Mouse (Mus musculus): ENCODE measurements around the gene Gm5965. TPM values are rescaled to one million over a fixed set of nuclear protein-coding genes. Genes with fewer than 3 reads are reported as not detected.

Gene Gm5965
- polyA plus RNA-seq (2015; fragmentation: Illumina TruSeq; extraction: RNeasy Lipid Tissue Mini Kit (QIAGEN cat#74804); ENCODE audit: insufficient read depth, low replicate concordance): not detected

DNA sequence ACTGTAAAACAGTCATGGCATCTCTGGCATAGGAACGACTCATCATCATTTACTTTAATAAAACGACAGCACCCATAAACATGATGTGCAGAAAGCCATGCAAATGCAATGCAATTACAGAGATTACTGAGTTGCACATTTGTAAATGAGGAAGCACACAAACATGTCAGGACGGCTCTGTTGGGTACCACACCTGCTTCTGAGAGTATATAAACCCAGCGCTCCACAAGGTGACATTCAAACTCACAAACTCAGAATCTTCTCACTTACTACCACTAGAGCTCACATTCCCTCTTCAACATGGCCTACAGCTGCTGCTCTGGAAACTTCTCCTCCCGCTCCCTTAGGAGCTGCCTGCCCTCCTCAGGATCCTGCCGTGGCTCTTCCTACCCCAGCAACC, at the start of gene Gm5965:
Gm5965 (plus strand) TSS at position 301 of the 400 bp plus-strand sequence.

GRCm38 (mm10) chr16:88728812-88729275, 48.9 kb upstream of the Gm5965 start, which contains the start of gene Krtap13-1:
Krtap13-1 (plus strand) TSS chr16:88728862.

GRCm38 (mm10) chr16:88751535-88751934, 26.2 kb upstream of the Gm5965 start, which contains the start of gene Krtap13:
Krtap13 (minus strand) TSS chr16:88751635.

DNA sequence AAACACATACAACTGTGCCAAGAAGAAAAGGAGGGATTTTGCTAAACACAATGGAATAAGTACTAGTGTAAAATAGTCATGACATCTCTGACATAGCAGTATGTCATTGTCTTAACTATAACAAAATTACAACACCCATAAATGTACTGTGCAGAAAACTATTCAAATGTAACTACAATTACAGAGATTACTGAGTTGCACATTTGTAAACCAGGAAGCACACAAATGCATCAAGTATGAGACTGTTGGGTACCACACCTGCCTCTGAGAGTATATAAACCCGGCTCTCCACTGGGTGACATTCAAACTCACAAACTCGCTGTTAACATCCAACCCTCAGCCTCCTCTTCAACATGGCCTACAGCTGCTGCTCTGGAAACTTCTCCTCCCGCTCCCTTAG, 19.1 kb upstream of the Gm5965 start, which contains the start of gene 2310034C09Rik:
2310034C09Rik (plus strand) TSS at position 301 of the 400 bp plus-strand sequence.

DNA sequence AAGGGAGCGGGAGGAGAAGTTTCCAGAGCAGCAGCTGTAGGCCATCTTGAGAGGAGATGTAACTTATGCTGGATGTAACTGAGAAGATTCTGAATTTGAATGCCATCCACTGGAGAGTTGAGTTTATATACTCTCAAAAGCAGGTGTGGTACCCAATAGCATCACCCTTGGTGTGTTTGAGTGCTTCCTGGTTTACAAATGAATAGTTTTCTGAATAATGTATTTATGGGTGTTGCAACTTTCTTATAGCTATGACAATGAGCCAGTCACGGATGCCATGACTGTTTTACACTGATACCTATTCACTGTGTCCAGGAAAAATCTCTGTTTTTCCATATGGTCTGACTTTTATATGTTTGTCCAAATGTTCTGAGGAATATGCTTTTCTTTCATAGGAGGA, 3.6 kb upstream of the Gm5965 start, which contains the start of gene 2310057N15Rik:
2310057N15Rik (minus strand) TSS at position 101 of the 400 bp plus-strand sequence.

DNA sequence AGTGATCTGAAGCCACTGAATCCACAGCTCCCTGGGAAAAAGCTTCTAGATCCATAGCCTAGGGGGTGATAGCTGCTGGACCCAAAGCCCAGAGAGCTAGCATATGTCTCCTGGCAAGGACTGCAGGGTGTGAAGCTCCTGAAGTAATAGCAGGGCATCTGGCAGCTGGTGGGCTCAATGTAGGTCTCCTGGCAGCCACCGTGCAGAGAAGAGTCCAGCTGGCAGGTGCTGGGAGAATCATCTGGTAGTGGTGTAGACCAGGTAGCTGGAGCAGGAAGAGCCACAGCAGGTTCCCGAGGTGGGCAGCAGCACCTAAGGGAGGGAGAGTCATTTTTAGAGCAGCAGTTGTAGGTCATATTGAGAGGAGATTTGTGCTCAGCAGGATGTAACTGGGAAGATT, 34.1 kb downstream of the Gm5965 start, which contains the start of gene Gm20741:
Gm20741 (minus strand) TSS at position 394 of the 400 bp plus-strand sequence.

DNA sequence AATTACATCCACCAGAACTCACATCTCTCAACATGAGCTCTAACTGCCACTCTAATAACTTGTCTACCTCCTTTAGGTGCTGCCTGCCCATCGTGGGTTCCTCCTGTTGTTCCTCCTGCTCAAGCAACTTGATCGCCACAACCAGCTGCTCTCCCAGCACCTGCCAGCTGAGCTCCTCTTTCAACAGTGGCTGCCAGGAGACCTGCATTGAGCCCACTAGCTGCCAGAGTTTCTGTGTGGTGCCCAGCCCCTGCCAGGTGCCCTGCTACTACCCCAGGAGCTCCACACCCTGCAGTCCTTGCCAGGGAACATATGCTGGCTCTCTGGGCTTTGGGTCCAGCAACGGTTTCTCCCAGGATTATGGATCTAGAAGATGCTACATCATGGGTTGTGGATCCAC, 42.4 kb downstream of the Gm5965 start, which contains the start of gene Krtap15:
Krtap15 (plus strand) TSS at position 150 of the 400 bp plus-strand sequence.

DNA sequence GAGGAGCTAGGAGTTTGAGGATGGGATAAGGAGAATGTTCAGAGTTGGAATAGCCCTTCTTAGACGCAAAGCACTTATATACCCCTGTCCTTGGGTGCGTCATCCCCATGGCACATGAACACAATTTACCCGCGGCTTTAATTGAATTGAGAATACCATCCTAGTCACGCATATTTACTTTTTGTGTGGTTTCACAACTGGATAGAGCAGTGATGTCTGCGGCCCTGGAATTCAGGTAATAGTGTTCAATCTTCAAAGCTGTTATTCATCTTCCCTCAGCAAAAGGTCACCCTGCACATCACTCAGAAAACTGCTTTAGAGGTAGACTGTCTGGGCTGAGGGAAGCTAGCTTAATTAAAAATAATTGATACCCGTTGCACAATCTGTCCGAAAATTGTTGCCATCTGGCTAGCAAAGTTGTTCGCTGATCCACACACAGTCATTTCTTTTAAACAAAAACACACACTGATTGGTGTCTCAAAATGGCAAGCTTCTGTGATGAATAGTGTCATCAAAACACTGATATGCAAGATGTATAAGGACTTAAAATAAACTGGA, 48.5 kb downstream of the Gm5965 start, which contains the start of gene Krtap14:
Krtap14 (minus strand) TSS at position 51 of the 558 bp plus-strand sequence.

Other genes starting within 250 kb of the Gm5965 start
- not detected for gene Cldn8, start 214.7 kb upstream of the Gm5965 start, polyA plus RNA-seq (2015; fragmentation: Illumina TruSeq; extraction: RNeasy Lipid Tissue Mini Kit (QIAGEN cat#74804); ENCODE audit: insufficient read depth, low replicate concordance)
- not detected for gene Krtap24-1, start 165.6 kb upstream of the Gm5965 start, polyA plus RNA-seq (2015; fragmentation: Illumina TruSeq; extraction: RNeasy Lipid Tissue Mini Kit (QIAGEN cat#74804); ENCODE audit: insufficient read depth, low replicate concordance)
- not detected for gene 2310079G19Rik, start 150.2 kb upstream of the Gm5965 start, polyA plus RNA-seq (2015; fragmentation: Illumina TruSeq; extraction: RNeasy Lipid Tissue Mini Kit (QIAGEN cat#74804); ENCODE audit: insufficient read depth, low replicate concordance)
- not detected for gene Krtap26-1, start 130.1 kb upstream of the Gm5965 start, polyA plus RNA-seq (2015; fragmentation: Illumina TruSeq; extraction: RNeasy Lipid Tissue Mini Kit (QIAGEN cat#74804); ENCODE audit: insufficient read depth, low replicate concordance)
- not detected for gene Krtap27-1, start 106.2 kb upstream of the Gm5965 start, polyA plus RNA-seq (2015; fragmentation: Illumina TruSeq; extraction: RNeasy Lipid Tissue Mini Kit (QIAGEN cat#74804); ENCODE audit: insufficient read depth, low replicate concordance)
- not detected for gene 2310061N02Rik, start 69.9 kb upstream of the Gm5965 start, polyA plus RNA-seq (2015; fragmentation: Illumina TruSeq; extraction: RNeasy Lipid Tissue Mini Kit (QIAGEN cat#74804); ENCODE audit: insufficient read depth, low replicate concordance)
- not detected for gene Krtap13-1, start 49.0 kb upstream of the Gm5965 start, polyA plus RNA-seq (2015; fragmentation: Illumina TruSeq; extraction: RNeasy Lipid Tissue Mini Kit (QIAGEN cat#74804); ENCODE audit: insufficient read depth, low replicate concordance)
- not detected for gene Krtap13, start 26.3 kb upstream of the Gm5965 start, polyA plus RNA-seq (2015; fragmentation: Illumina TruSeq; extraction: RNeasy Lipid Tissue Mini Kit (QIAGEN cat#74804); ENCODE audit: insufficient read depth, low replicate concordance)
- gene 2310034C09Rik, start 19.0 kb upstream of the Gm5965 start, polyA plus RNA-seq (2015; fragmentation: Illumina TruSeq; extraction: RNeasy Lipid Tissue Mini Kit (QIAGEN cat#74804); ENCODE audit: insufficient read depth, low replicate concordance): not detected
- gene 2310057N15Rik, start 3.7 kb upstream of the Gm5965 start, polyA plus RNA-seq (2015; fragmentation: Illumina TruSeq; extraction: RNeasy Lipid Tissue Mini Kit (QIAGEN cat#74804); ENCODE audit: insufficient read depth, low replicate concordance): not detected
- not detected for gene Gm20741, start 34.3 kb downstream of the Gm5965 start, polyA plus RNA-seq (2015; fragmentation: Illumina TruSeq; extraction: RNeasy Lipid Tissue Mini Kit (QIAGEN cat#74804); ENCODE audit: insufficient read depth, low replicate concordance)
- not detected for gene Krtap15, start 42.3 kb downstream of the Gm5965 start, polyA plus RNA-seq (2015; fragmentation: Illumina TruSeq; extraction: RNeasy Lipid Tissue Mini Kit (QIAGEN cat#74804); ENCODE audit: insufficient read depth, low replicate concordance)
- not detected for gene Krtap14, start 48.2 kb downstream of the Gm5965 start, polyA plus RNA-seq (2015; fragmentation: Illumina TruSeq; extraction: RNeasy Lipid Tissue Mini Kit (QIAGEN cat#74804); ENCODE audit: insufficient read depth, low replicate concordance)
- gene Krtap19-1, start 91.5 kb downstream of the Gm5965 start, polyA plus RNA-seq (2015; fragmentation: Illumina TruSeq; extraction: RNeasy Lipid Tissue Mini Kit (QIAGEN cat#74804); ENCODE audit: insufficient read depth, low replicate concordance): not detected
- gene Krtap19-2, start 96.4 kb downstream of the Gm5965 start, polyA plus RNA-seq (2015; fragmentation: Illumina TruSeq; extraction: RNeasy Lipid Tissue Mini Kit (QIAGEN cat#74804); ENCODE audit: insufficient read depth, low replicate concordance): not detected
- not detected for gene Krtap19-3, start 100.1 kb downstream of the Gm5965 start, polyA plus RNA-seq (2015; fragmentation: Illumina TruSeq; extraction: RNeasy Lipid Tissue Mini Kit (QIAGEN cat#74804); ENCODE audit: insufficient read depth, low replicate concordance)
- not detected for gene Krtap19-4, start 107.2 kb downstream of the Gm5965 start, polyA plus RNA-seq (2015; fragmentation: Illumina TruSeq; extraction: RNeasy Lipid Tissue Mini Kit (QIAGEN cat#74804); ENCODE audit: insufficient read depth, low replicate concordance)
- gene Krtap19-5, start 118.6 kb downstream of the Gm5965 start, polyA plus RNA-seq (2015; fragmentation: Illumina TruSeq; extraction: RNeasy Lipid Tissue Mini Kit (QIAGEN cat#74804); ENCODE audit: insufficient read depth, low replicate concordance): not detected
- not detected for gene Krtap19-9b, start 154.4 kb downstream of the Gm5965 start, polyA plus RNA-seq (2015; fragmentation: Illumina TruSeq; extraction: RNeasy Lipid Tissue Mini Kit (QIAGEN cat#74804); ENCODE audit: insufficient read depth, low replicate concordance)
- gene Krtap16-3, start 185.0 kb downstream of the Gm5965 start, polyA plus RNA-seq (2015; fragmentation: Illumina TruSeq; extraction: RNeasy Lipid Tissue Mini Kit (QIAGEN cat#74804); ENCODE audit: insufficient read depth, low replicate concordance): not detected
- not detected for gene Krtap22-2, start 232.9 kb downstream of the Gm5965 start, polyA plus RNA-seq (2015; fragmentation: Illumina TruSeq; extraction: RNeasy Lipid Tissue Mini Kit (QIAGEN cat#74804); ENCODE audit: insufficient read depth, low replicate concordance)
- not detected for gene Gm10229, start 237.4 kb downstream of the Gm5965 start, polyA plus RNA-seq (2015; fragmentation: Illumina TruSeq; extraction: RNeasy Lipid Tissue Mini Kit (QIAGEN cat#74804); ENCODE audit: insufficient read depth, low replicate concordance)

All from spleen, adult 10 weeks (tissue).